Mouse (Mus musculus): ENCODE measurements around the gene Tmem218. TPM values are rescaled to one million over a fixed set of nuclear protein-coding genes. Genes with fewer than 3 reads are reported as not detected.
A peak's percentile ranks its signal among the peaks of the same experiment; 100 is the strongest.

The Tmem218 gene
- polyA plus RNA-seq, 1 experiment, result 6.2 TPM

- no peaks in the 10 kb centered on the region for H3K36me3 ChIP-seq (ENCODE audit: control insufficient read depth, insufficient read depth, low read length)
- H3K27me3 ChIP-seq (ENCODE audit: control insufficient read depth, insufficient read depth, low read length), result no peaks in the 10 kb centered on the region
- no peak overlapping the region for H3K27ac ChIP-seq (ENCODE audit: control insufficient read depth, insufficient read depth, low read depth, low read length)
- no peaks in the 10 kb centered on the region for H3K4me1 ChIP-seq (ENCODE audit: control insufficient read depth, insufficient read depth, low read length)
- H3K4me3 ChIP-seq (ENCODE audit: control insufficient read depth, low read depth, low read length), result no peak overlapping the region
- TF ChIP-seq CTCF (IDR thresholded peaks at IDR 0.05; ENCODE audit: control insufficient read depth, insufficient read depth, insufficient replicate concordance, low read depth, low read length) (no peak), POLR2A (IDR thresholded peaks at IDR 0.05; ENCODE audit: control insufficient read depth, low read depth, low read length) (no peak)
Observed at GRCm38 (mm10) chr9:37248381-37248906, 40.4 kb downstream of the Tmem218 start.

- Histone ChIP-seq H3K27ac (ENCODE audit: control insufficient read depth, insufficient read depth, low read depth, low read length) (no peak overlapping the region), H3K27me3 (ENCODE audit: control insufficient read depth, insufficient read depth, low read length) (no peaks in the 10 kb centered on the region), H3K4me3 (ENCODE audit: control insufficient read depth, low read depth, low read length) (no peak overlapping the region), H3K36me3 (ENCODE audit: control insufficient read depth, insufficient read depth, low read length) (no peaks in the 10 kb centered on the region), H3K4me1 (ENCODE audit: control insufficient read depth, insufficient read depth, low read length) (peaks cover 4% of the 10 kb centered on the region)
- no peak for TF ChIP-seq CTCF (IDR thresholded peaks at IDR 0.05; ENCODE audit: control insufficient read depth, insufficient read depth, insufficient replicate concordance, low read depth, low read length)
- TF ChIP-seq POLR2A (IDR thresholded peaks at IDR 0.05; ENCODE audit: control insufficient read depth, low read depth, low read length), result no peak
Observed at GRCm38 (mm10) chr9:37249976-37250375, 42.0 kb downstream of the Tmem218 start.

GRCm38 (mm10) chr9:37250631-37251030 lies 42.6 kb downstream of the Tmem218 start:
- no peak overlapping the region for H3K27ac ChIP-seq (ENCODE audit: control insufficient read depth, insufficient read depth, low read depth, low read length)
- no peaks in the 10 kb centered on the region for H3K27me3 ChIP-seq (ENCODE audit: control insufficient read depth, insufficient read depth, low read length)
- H3K4me1 ChIP-seq (ENCODE audit: control insufficient read depth, insufficient read depth, low read length), result peaks cover 10% of the 10 kb centered on the region
- H3K36me3 ChIP-seq (ENCODE audit: control insufficient read depth, insufficient read depth, low read length), result no peaks in the 10 kb centered on the region
- no peak for TF ChIP-seq POLR2A (IDR thresholded peaks at IDR 0.05; ENCODE audit: control insufficient read depth, low read depth, low read length)
- TF ChIP-seq CTCF (IDR thresholded peaks at IDR 0.05; ENCODE audit: control insufficient read depth, insufficient read depth, insufficient replicate concordance, low read depth, low read length), result no peak
- no peak overlapping the region for H3K4me3 ChIP-seq (ENCODE audit: control insufficient read depth, low read depth, low read length)

GRCm38 (mm10) chr9:37254531-37255110 lies 46.6 kb downstream of the Tmem218 start:
- H3K4me1 ChIP-seq (ENCODE audit: control insufficient read depth, insufficient read depth, low read length), result peaks cover 12% of the 10 kb centered on the region
- H3K36me3 ChIP-seq (ENCODE audit: control insufficient read depth, insufficient read depth, low read length), result no peaks in the 10 kb centered on the region
- H3K27ac ChIP-seq (ENCODE audit: control insufficient read depth, insufficient read depth, low read depth, low read length), result no peak overlapping the region
- TF ChIP-seq POLR2A (IDR thresholded peaks at IDR 0.05; ENCODE audit: control insufficient read depth, low read depth, low read length), result no peak
- no peak for TF ChIP-seq CTCF (IDR thresholded peaks at IDR 0.05; ENCODE audit: control insufficient read depth, insufficient read depth, insufficient replicate concordance, low read depth, low read length)
- no peaks in the 10 kb centered on the region for H3K27me3 ChIP-seq (ENCODE audit: control insufficient read depth, insufficient read depth, low read length)
- H3K4me3 ChIP-seq (ENCODE audit: control insufficient read depth, low read depth, low read length), result peak overlapping the region; percentile 85

- TF ChIP-seq CTCF (IDR thresholded peaks at IDR 0.05; ENCODE audit: control insufficient read depth, insufficient read depth, insufficient replicate concordance, low read depth, low read length), result 0 out of 2 replicates have a peak, but pooled peaks have one; percentile 15
- no peak for TF ChIP-seq POLR2A (IDR thresholded peaks at IDR 0.05; ENCODE audit: control insufficient read depth, low read depth, low read length)
- Histone ChIP-seq H3K27ac (ENCODE audit: control insufficient read depth, insufficient read depth, low read depth, low read length) (peak within 1 kb of the TSS; percentile 16; the same call in 1 of the 2 replicates), H3K4me1 (ENCODE audit: control insufficient read depth, insufficient read depth, low read length) (peaks cover 12% of the 10 kb centered on the region), H3K27me3 (ENCODE audit: control insufficient read depth, insufficient read depth, low read length) (no peaks in the 10 kb centered on the region), H3K36me3 (ENCODE audit: control insufficient read depth, insufficient read depth, low read length) (no peaks in the 10 kb centered on the region), H3K4me3 (ENCODE audit: control insufficient read depth, low read depth, low read length) (peak within 1 kb of the TSS; percentile 85)
Observed at GRCm38 (mm10) chr9:37255149-37255888, 47.3 kb downstream of the Tmem218 start, which contains the start of gene Slc37a2. Slc37a2 (minus strand) TSS chr9:37255738.

GRCm38 (mm10) chr9:37255889-37256225 lies 47.8 kb downstream of the Tmem218 start:
- no peaks in the 10 kb centered on the region for H3K36me3 ChIP-seq (ENCODE audit: control insufficient read depth, insufficient read depth, low read length)
- no peak overlapping the region for H3K27ac ChIP-seq (ENCODE audit: control insufficient read depth, insufficient read depth, low read depth, low read length)
- H3K27me3 ChIP-seq (ENCODE audit: control insufficient read depth, insufficient read depth, low read length), result no peaks in the 10 kb centered on the region
- TF ChIP-seq CTCF (IDR thresholded peaks at IDR 0.05; ENCODE audit: control insufficient read depth, insufficient read depth, insufficient replicate concordance, low read depth, low read length), result no peak
- no peak for TF ChIP-seq POLR2A (IDR thresholded peaks at IDR 0.05; ENCODE audit: control insufficient read depth, low read depth, low read length)
- peak overlapping the region; percentile 85 for H3K4me3 ChIP-seq (ENCODE audit: control insufficient read depth, low read depth, low read length)
- peaks cover 12% of the 10 kb centered on the region for H3K4me1 ChIP-seq (ENCODE audit: control insufficient read depth, insufficient read depth, low read length)

GRCm38 (mm10) chr9:37266622-37267021 lies 58.6 kb downstream of the Tmem218 start:
- Histone ChIP-seq H3K27me3 (ENCODE audit: control insufficient read depth, insufficient read depth, low read length) (no peaks in the 10 kb centered on the region), H3K36me3 (ENCODE audit: control insufficient read depth, insufficient read depth, low read length) (no peaks in the 10 kb centered on the region), H3K4me1 (ENCODE audit: control insufficient read depth, insufficient read depth, low read length) (no peaks in the 10 kb centered on the region), H3K4me3 (ENCODE audit: control insufficient read depth, low read depth, low read length) (no peak overlapping the region), H3K27ac (ENCODE audit: control insufficient read depth, insufficient read depth, low read depth, low read length) (no peak overlapping the region)
- TF ChIP-seq CTCF (IDR thresholded peaks at IDR 0.05; ENCODE audit: control insufficient read depth, insufficient read depth, insufficient replicate concordance, low read depth, low read length) (no peak), POLR2A (IDR thresholded peaks at IDR 0.05; ENCODE audit: control insufficient read depth, low read depth, low read length) (no peak)

Other genes starting within 250 kb of the Tmem218 start
- 83.7 and 84.9 TPM in 2 replicates for gene Pknox2, start 60.8 kb upstream of the Tmem218 start, polyA plus RNA-seq (2012; rRNA removed)
- 4.9 and 5.4 TPM in 2 replicates for gene Slc37a2, start 47.5 kb downstream of the Tmem218 start, polyA plus RNA-seq (2012; rRNA removed)
- gene Ccdc15, start 140.2 kb downstream of the Tmem218 start, polyA plus RNA-seq (2012; rRNA removed), result 3.4 and 4.6 TPM in 2 replicates
- gene Hepacam, start 159.1 kb downstream of the Tmem218 start, polyA plus RNA-seq (2012; rRNA removed), result 21.3 and 26.5 TPM in 2 replicates
- gene Robo4, start 193.7 kb downstream of the Tmem218 start, polyA plus RNA-seq (2012; rRNA removed), result 1.0 and 1.2 TPM in 2 replicates
- 1.0 and 1.4 TPM in 2 replicates for gene Robo3, start 225.0 kb downstream of the Tmem218 start, polyA plus RNA-seq (2012; rRNA removed)